Mouse (Mus musculus) liver, embryonic 14.5 days (tissue): Measurements from ENCODE around the gene Rtn4ip1.
"Not testable (repeated sequence)": the region's sequence is repeated elsewhere in the genome, so short reads cannot be mapped to it uniquely, and the experiment has no call there.

Experiments used
- CTCF ChIP-seq: IDR thresholded peaks from 2 replicates; pipeline ENCODE4 v1.5.1; 2016; ENCODE audit warnings: antibody characterized with exemption, low read depth, control low read depth
- EP300 ChIP-seq: IDR thresholded peaks from 2 replicates; pipeline ENCODE4 v1.6.1; 2016; ENCODE audit warnings: antibody characterized with exemption, low read depth

- not testable (repeated sequence) for TF ChIP-seq CTCF, EP300
Measured at GRCm38 (mm10) chr10:43980742-43981141, 79.1 kb downstream of the Rtn4ip1 start.
